Mouse (Mus musculus): ENCODE data around the gene Ap1g1. TPM values are rescaled to one million over a fixed set of nuclear protein-coding genes. Genes with fewer than 3 reads are reported as not detected.
"Not testable (repeated sequence)": the region's sequence is repeated elsewhere in the genome, so short reads cannot be mapped to it uniquely, and the experiment has no call there.

The Ap1g1 gene
- polyA plus RNA-seq, 1 experiment from 2014 or later, result 42.5 TPM

- Histone ChIP-seq H3K4me1 (ENCODE audit: control insufficient read depth, insufficient read depth, low read length) (no peaks in the 10 kb centered on the region), H3K27ac (replicated peaks; ENCODE audit: low read depth, low read length) (no peak overlapping the region), H3K4me2 (ENCODE audit: low read depth, low read length) (no peak overlapping the region), H3K4me3 (ENCODE audit: low read depth, low read length) (no peak overlapping the region), H3K9ac (replicated peaks; ENCODE audit: low read length) (no peak overlapping the region), H3K9me3 (replicated peaks; ENCODE audit: control insufficient read depth, low read length) (no peaks in the 10 kb centered on the region), H3K36me3 (replicated peaks; ENCODE audit: control insufficient read depth, insufficient read depth, low read depth, low read length) (no peaks in the 10 kb centered on the region), H3K27me3 (ENCODE audit: control insufficient read depth, insufficient read depth, low read length) (no peaks in the 10 kb centered on the region)
- 60% methylated on average over 5 of the region's 5 CpGs for WGBS
- no peak for DNase-seq (ENCODE audit: low spot score)
- no peak for ATAC-seq (replicated peaks; ENCODE audit: insufficient number of reproducible peaks, low FRiP score, low TSS enrichment, low read depth)
These were observed 28.1 kb upstream of the Ap1g1 start for GRCm38 (mm10) chr8:109750274-109750673.

GRCm38 (mm10) chr8:109750699-109751098, 27.7 kb upstream of the Ap1g1 start:
- no peak overlapping the region for H3K4me2 ChIP-seq (ENCODE audit: low read depth, low read length)
- no peaks in the 10 kb centered on the region for H3K9me3 ChIP-seq (replicated peaks; ENCODE audit: control insufficient read depth, low read length)
- ATAC-seq (replicated peaks; ENCODE audit: insufficient number of reproducible peaks, low FRiP score, low TSS enrichment, low read depth), result no peak
- H3K27me3 ChIP-seq (ENCODE audit: control insufficient read depth, insufficient read depth, low read length), result no peaks in the 10 kb centered on the region
- H3K4me3 ChIP-seq (ENCODE audit: low read depth, low read length), result no peak overlapping the region
- DNase-seq (ENCODE audit: low spot score), result no peak
- no peaks in the 10 kb centered on the region for H3K36me3 ChIP-seq (replicated peaks; ENCODE audit: control insufficient read depth, insufficient read depth, low read depth, low read length)
- H3K4me1 ChIP-seq (ENCODE audit: control insufficient read depth, insufficient read depth, low read length), result no peaks in the 10 kb centered on the region
- H3K27ac ChIP-seq (replicated peaks; ENCODE audit: low read depth, low read length), result no peak overlapping the region
- H3K9ac ChIP-seq (replicated peaks; ENCODE audit: low read length), result no peak overlapping the region
- 81% methylated on average over 12 of the region's 12 CpGs for WGBS

GRCm38 (mm10) chr8:109751731-109752485, 26.4 kb upstream of the Ap1g1 start:
- Histone ChIP-seq H3K4me2 (ENCODE audit: low read depth, low read length) (no peak overlapping the region), H3K9ac (replicated peaks; ENCODE audit: low read length) (no peak overlapping the region), H3K27me3 (ENCODE audit: control insufficient read depth, insufficient read depth, low read length) (no peaks in the 10 kb centered on the region), H3K4me3 (ENCODE audit: low read depth, low read length) (no peak overlapping the region), H3K9me3 (replicated peaks; ENCODE audit: control insufficient read depth, low read length) (no peaks in the 10 kb centered on the region), H3K36me3 (replicated peaks; ENCODE audit: control insufficient read depth, insufficient read depth, low read depth, low read length) (no peaks in the 10 kb centered on the region), H3K27ac (replicated peaks; ENCODE audit: low read depth, low read length) (no peak overlapping the region), H3K4me1 (ENCODE audit: control insufficient read depth, insufficient read depth, low read length) (no peaks in the 10 kb centered on the region)
- no peak for DNase-seq (ENCODE audit: low spot score)
- 91% methylated on average over 20 of the region's 20 CpGs for WGBS
- ATAC-seq (replicated peaks; ENCODE audit: insufficient number of reproducible peaks, low FRiP score, low TSS enrichment, low read depth), result no peak

GRCm38 (mm10) chr8:109754696-109755095, 23.7 kb upstream of the Ap1g1 start:
- 85% methylated on average over 8 of the region's 8 CpGs for WGBS
- Histone ChIP-seq H3K9ac (replicated peaks; ENCODE audit: low read length) (no peak overlapping the region), H3K4me2 (ENCODE audit: low read depth, low read length) (no peak overlapping the region), H3K4me3 (ENCODE audit: low read depth, low read length) (no peak overlapping the region), H3K9me3 (replicated peaks; ENCODE audit: control insufficient read depth, low read length) (no peaks in the 10 kb centered on the region), H3K27ac (replicated peaks; ENCODE audit: low read depth, low read length) (no peak overlapping the region), H3K27me3 (ENCODE audit: control insufficient read depth, insufficient read depth, low read length) (no peaks in the 10 kb centered on the region), H3K4me1 (ENCODE audit: control insufficient read depth, insufficient read depth, low read length) (no peaks in the 10 kb centered on the region), H3K36me3 (replicated peaks; ENCODE audit: control insufficient read depth, insufficient read depth, low read depth, low read length) (no peaks in the 10 kb centered on the region)
- no peak for ATAC-seq (replicated peaks; ENCODE audit: insufficient number of reproducible peaks, low FRiP score, low TSS enrichment, low read depth)
- no peak for DNase-seq (ENCODE audit: low spot score)

- H3K9ac ChIP-seq (replicated peaks; ENCODE audit: low read length); H3K27ac ChIP-seq (replicated peaks; ENCODE audit: low read depth, low read length); H3K27me3 ChIP-seq (ENCODE audit: control insufficient read depth, insufficient read depth, low read length); H3K4me3 ChIP-seq (ENCODE audit: low read depth, low read length); DNase-seq (ENCODE audit: low spot score); H3K4me1 ChIP-seq (ENCODE audit: control insufficient read depth, insufficient read depth, low read length); ATAC-seq (replicated peaks; ENCODE audit: insufficient number of reproducible peaks, low FRiP score, low TSS enrichment, low read depth); H3K4me2 ChIP-seq (ENCODE audit: low read depth, low read length); H3K36me3 ChIP-seq (replicated peaks; ENCODE audit: control insufficient read depth, insufficient read depth, low read depth, low read length); H3K9me3 ChIP-seq (replicated peaks; ENCODE audit: control insufficient read depth, low read length): not testable (repeated sequence)
- 83% methylated on average over 4 of the region's 4 CpGs for WGBS
These were observed 22.8 kb upstream of the Ap1g1 start for GRCm38 (mm10) chr8:109755554-109755953.

- no peak overlapping the region for H3K4me2 ChIP-seq (ENCODE audit: low read depth, low read length)
- H3K4me1 ChIP-seq (ENCODE audit: control insufficient read depth, insufficient read depth, low read length), result no peaks in the 10 kb centered on the region
- H3K27me3 ChIP-seq (ENCODE audit: control insufficient read depth, insufficient read depth, low read length), result no peaks in the 10 kb centered on the region
- no peak overlapping the region for H3K27ac ChIP-seq (replicated peaks; ENCODE audit: low read depth, low read length)
- no peaks in the 10 kb centered on the region for H3K9me3 ChIP-seq (replicated peaks; ENCODE audit: control insufficient read depth, low read length)
- ATAC-seq (replicated peaks; ENCODE audit: insufficient number of reproducible peaks, low FRiP score, low TSS enrichment, low read depth) (no peak), DNase-seq (ENCODE audit: low spot score) (no peak)
- no peaks in the 10 kb centered on the region for H3K36me3 ChIP-seq (replicated peaks; ENCODE audit: control insufficient read depth, insufficient read depth, low read depth, low read length)
- H3K9ac ChIP-seq (replicated peaks; ENCODE audit: low read length), result no peak overlapping the region
- H3K4me3 ChIP-seq (ENCODE audit: low read depth, low read length), result no peak overlapping the region
- WGBS, result 65% methylated on average over 3 of the region's 3 CpGs
These were observed 21.5 kb upstream of the Ap1g1 start for GRCm38 (mm10) chr8:109756849-109757248.

GRCm38 (mm10) chr8:109759426-109759825, 18.9 kb upstream of the Ap1g1 start:
- H3K9me3 ChIP-seq (replicated peaks; ENCODE audit: control insufficient read depth, low read length), result no peaks in the 10 kb centered on the region
- no peaks in the 10 kb centered on the region for H3K27me3 ChIP-seq (ENCODE audit: control insufficient read depth, insufficient read depth, low read length)
- no peaks in the 10 kb centered on the region for H3K4me1 ChIP-seq (ENCODE audit: control insufficient read depth, insufficient read depth, low read length)
- H3K27ac ChIP-seq (replicated peaks; ENCODE audit: low read depth, low read length), result no peak overlapping the region
- no peak overlapping the region for H3K4me3 ChIP-seq (ENCODE audit: low read depth, low read length)
- H3K9ac ChIP-seq (replicated peaks; ENCODE audit: low read length), result no peak overlapping the region
- 91% methylated on average over 7 of the region's 7 CpGs for WGBS
- ATAC-seq (replicated peaks; ENCODE audit: insufficient number of reproducible peaks, low FRiP score, low TSS enrichment, low read depth) (no peak), DNase-seq (ENCODE audit: low spot score) (no peak)
- no peak overlapping the region for H3K4me2 ChIP-seq (ENCODE audit: low read depth, low read length)
- H3K36me3 ChIP-seq (replicated peaks; ENCODE audit: control insufficient read depth, insufficient read depth, low read depth, low read length), result no peaks in the 10 kb centered on the region

GRCm38 (mm10) chr8:109760221-109760620, 18.1 kb upstream of the Ap1g1 start:
- no peaks in the 10 kb centered on the region for H3K27me3 ChIP-seq (ENCODE audit: control insufficient read depth, insufficient read depth, low read length)
- H3K4me2 ChIP-seq (ENCODE audit: low read depth, low read length), result no peak overlapping the region
- WGBS, result 48% methylated on average over 1 of the region's 1 CpGs
- H3K36me3 ChIP-seq (replicated peaks; ENCODE audit: control insufficient read depth, insufficient read depth, low read depth, low read length), result no peaks in the 10 kb centered on the region
- no peak overlapping the region for H3K27ac ChIP-seq (replicated peaks; ENCODE audit: low read depth, low read length)
- H3K4me3 ChIP-seq (ENCODE audit: low read depth, low read length), result no peak overlapping the region
- DNase-seq (ENCODE audit: low spot score) (no peak), ATAC-seq (replicated peaks; ENCODE audit: insufficient number of reproducible peaks, low FRiP score, low TSS enrichment, low read depth) (no peak)
- no peaks in the 10 kb centered on the region for H3K4me1 ChIP-seq (ENCODE audit: control insufficient read depth, insufficient read depth, low read length)
- no peak overlapping the region for H3K9ac ChIP-seq (replicated peaks; ENCODE audit: low read length)
- H3K9me3 ChIP-seq (replicated peaks; ENCODE audit: control insufficient read depth, low read length), result no peaks in the 10 kb centered on the region

All from embryonic facial prominence, embryonic 11.5 days (tissue).